Mouse (Mus musculus) heart, embryonic 14.5 days (tissue): ENCODE measurements around the gene Myh1. TPM values are rescaled to one million over a fixed set of nuclear protein-coding genes. Genes with fewer than 3 reads are reported as not detected.

Experiments
- ATAC-seq: fragments of 200-750 bp; cut with Nextera tagmentation; 2 replicates; pipeline ENCODE4 v1.8.0; 2017; ENCODE audit warnings: low read depth, moderate TSS enrichment; ENCODE audit not compliant: insufficient number of reproducible peaks, insufficient read depth, low FRiP score
- H3K27ac ChIP-seq, 2 experiments: fragments of 200-500 bp in 1 of 2; fragments of 300-500 bp in 1 of 2; sonication (generic) in 1 of 2; replicated peaks in 1 of 2; 2 replicates each; pipeline ENCODE4 v1.5.1; 2012 to 2014; ENCODE audit warnings: low read depth in 2 of 2, low read length in 2 of 2, control low read depth in 1 of 2, mild to moderate bottlenecking in 1 of 2, mixed read lengths in 1 of 2; ENCODE audit not compliant: control insufficient read depth in 1 of 2, insufficient read depth in 1 of 2
- H3K27me3 ChIP-seq: fragments of 300-500 bp; sonication (generic); 2 replicates; pipeline ENCODE4 v1.6.1; 2014; ENCODE audit warnings: mild to moderate bottlenecking, low read length, control low read depth; ENCODE audit not compliant: control insufficient read depth, insufficient read depth
- H3K36me3 ChIP-seq: fragments of 300-500 bp; sonication (generic); 2 replicates; pipeline ENCODE4 v1.6.1; 2014; ENCODE audit warnings: mild to moderate bottlenecking, control low read depth, low read length, mixed read lengths; ENCODE audit not compliant: control insufficient read depth, insufficient read depth
- H3K4me1 ChIP-seq, 2 experiments: fragments of 200-500 bp in 1 of 2; fragments of 300-500 bp in 1 of 2; sonication (generic) in 1 of 2; 2 replicates each; pipeline ENCODE4 v1.6.1; 2012 to 2014; ENCODE audit warnings: low read length in 2 of 2, control low read depth in 1 of 2, mixed read lengths in 1 of 2; ENCODE audit not compliant: control insufficient read depth in 2 of 2, insufficient read depth in 2 of 2
- H3K4me2 ChIP-seq: fragments of 300-500 bp; sonication (generic); 2 replicates; pipeline ENCODE4 v1.6.1; 2014; ENCODE audit warnings: mild to moderate bottlenecking, low read length
- H3K4me3 ChIP-seq, 2 experiments: fragments of 200-500 bp in 1 of 2; fragments of 300-500 bp in 1 of 2; sonication (generic) in 1 of 2; 2 replicates each; pipeline ENCODE4 v1.5.1; 2012 to 2014; ENCODE audit warnings: low read length in 2 of 2, mild to moderate bottlenecking in 2 of 2, control low read depth in 1 of 2, low read depth in 1 of 2, moderate library complexity in 1 of 2; ENCODE audit not compliant: control insufficient read depth in 1 of 2, insufficient read depth in 1 of 2
- H3K9ac ChIP-seq: fragments of 300-500 bp; sonication (generic); 2 replicates; pipeline ENCODE4 v1.6.1; 2014; ENCODE audit warnings: mild to moderate bottlenecking, low read length
- H3K9me3 ChIP-seq: fragments of 300-500 bp; sonication (generic); 2 replicates; pipeline ENCODE4 v1.6.1; 2016; ENCODE audit warnings: low read length, control low read depth; ENCODE audit not compliant: control insufficient read depth
- WGBS: fragments of 180-500 bp; shearing (Covaris S2); extraction: QIAGEN DNeasy Blood & Tissue Kit; methylation state at CpG from one replicate; pipeline ENCODE4 v1.1.7; 2014; 5-methylcytosine and 5-hydroxymethylcytosine counted together
- polyA plus RNA-seq: library from polyadenylated mRNA; unstranded; fragments of >200 nt; fragmentation: Nextera tagmentation; extraction: Ambion mirVana; gene quantifications from 2 replicates; pipeline ENCODE4 v1.2.1, GENCODE M21; 2014

Myh1 gene
- polyA plus RNA-seq, 1 experiment from 2014 or later: 0.28 TPM

DNA sequence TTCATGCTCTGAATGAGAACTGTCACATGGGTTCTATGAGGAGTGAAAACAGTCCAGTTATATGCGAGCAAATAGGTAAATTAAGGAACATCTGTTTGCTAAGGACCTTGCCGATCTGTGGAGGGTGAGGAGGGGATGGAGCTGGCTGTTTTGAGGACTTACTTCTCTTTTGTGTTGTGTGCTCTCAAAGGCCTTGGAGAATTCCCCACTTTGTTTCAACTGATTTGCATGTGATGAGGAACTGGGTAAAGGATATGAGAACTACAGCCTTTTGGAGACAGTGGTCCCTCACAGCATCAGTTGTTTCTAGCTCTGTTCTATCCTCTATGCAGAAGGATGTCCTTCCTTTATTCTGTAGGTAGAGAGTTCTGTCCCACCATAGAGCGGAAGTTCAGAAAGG, 39.7 kb upstream of the Myh1 start:
- Histone ChIP-seq H3K27ac (no peak overlapping the region), H3K9ac (no peak overlapping the region), H3K9me3 (no peaks in the 10 kb centered on the region), H3K36me3 (no peaks in the 10 kb centered on the region), H3K4me2 (no peak overlapping the region), H3K4me1 (no peaks in the 10 kb centered on the region), H3K4me3 (no peak overlapping the region), H3K27me3 (no peaks in the 10 kb centered on the region)
- ATAC-seq: no peak
- WGBS: 76% methylated on average over 3 of the region's 3 CpGs

DNA sequence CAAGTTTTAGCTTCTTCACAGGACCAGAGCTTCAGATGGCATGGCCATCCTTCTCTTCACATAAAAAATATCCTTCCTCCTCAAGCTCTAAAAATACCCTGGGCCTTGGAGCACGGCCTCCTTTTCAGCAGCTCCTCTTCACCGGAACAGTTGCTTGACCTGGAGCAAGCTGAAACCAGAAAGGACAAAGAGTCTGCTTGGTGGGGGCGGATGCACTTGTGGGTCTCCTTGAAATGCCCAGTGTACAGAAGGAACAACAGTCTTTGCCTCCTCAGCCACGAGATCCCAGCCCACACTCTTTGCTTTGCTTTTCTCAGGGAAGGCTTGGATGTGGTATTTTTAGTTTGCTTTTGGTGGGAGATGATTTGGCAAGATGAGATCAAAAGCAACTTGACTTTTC, 36.2 kb upstream of the Myh1 start:
- ATAC-seq: no peak
- Histone ChIP-seq H3K27me3 (no peaks in the 10 kb centered on the region), H3K4me2 (no peak overlapping the region), H3K4me3 (no peak overlapping the region), H3K4me1 (no peaks in the 10 kb centered on the region), H3K9me3 (no peaks in the 10 kb centered on the region), H3K36me3 (no peaks in the 10 kb centered on the region), H3K9ac (no peak overlapping the region), H3K27ac (no peak overlapping the region)
- 63% methylated on average over 4 of the region's 4 CpGs for WGBS

DNA sequence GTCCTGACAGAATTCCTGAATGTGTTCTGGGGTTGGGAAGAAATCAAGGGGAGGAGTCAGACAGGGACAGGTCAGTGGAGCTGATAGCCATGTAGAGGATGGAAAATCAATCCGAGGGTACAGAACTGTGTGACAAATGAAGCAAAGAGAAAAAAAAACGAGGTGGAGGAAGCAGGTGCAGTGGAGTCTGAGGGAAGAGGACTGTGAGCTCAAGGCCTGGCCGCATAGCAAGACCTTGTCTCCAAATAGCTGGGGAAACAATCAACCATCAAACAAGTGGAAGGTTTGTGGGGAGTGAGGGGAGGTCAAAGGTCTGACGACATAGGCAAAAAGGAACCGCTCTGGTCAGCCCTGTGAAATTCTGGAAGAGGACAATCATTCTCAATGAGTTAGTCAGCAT, 35.0 kb upstream of the Myh1 start:
- H3K36me3 ChIP-seq: no peaks in the 10 kb centered on the region
- no peaks in the 10 kb centered on the region for H3K27me3 ChIP-seq
- H3K4me3 ChIP-seq: no peak overlapping the region
- H3K4me2 ChIP-seq: no peak overlapping the region
- H3K9ac ChIP-seq: no peak overlapping the region
- no peak for ATAC-seq
- H3K4me1 ChIP-seq: peaks cover 0 to 2% of the 10 kb centered on the region in 2 experiments; a peak in 1 of 4 replicates
- H3K9me3 ChIP-seq: no peaks in the 10 kb centered on the region
- no peak overlapping the region for H3K27ac ChIP-seq
- 54% methylated on average over 5 of the region's 5 CpGs for WGBS

DNA sequence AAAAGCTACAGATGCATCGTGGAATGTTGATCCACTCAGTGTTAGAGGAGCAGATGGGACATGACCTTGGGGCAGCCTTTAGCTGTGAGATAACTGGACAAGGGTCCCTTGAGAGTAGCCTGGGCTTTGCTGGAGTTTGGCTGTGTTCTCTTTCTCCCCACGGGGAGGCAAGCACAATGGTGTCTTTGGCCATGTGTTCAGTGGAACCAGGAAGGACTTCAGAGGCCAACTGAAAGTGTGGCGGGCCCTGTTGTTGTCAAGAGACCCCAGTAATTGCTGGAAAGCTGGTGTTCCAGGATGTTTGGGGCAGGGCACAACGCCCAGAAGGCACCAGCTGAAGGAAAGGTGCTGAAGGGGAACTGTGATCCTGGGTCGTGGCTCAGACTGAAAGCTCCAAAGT, 30.6 kb upstream of the Myh1 start:
- no peak overlapping the region for H3K27ac ChIP-seq
- WGBS: 53% methylated on average over 5 of the region's 5 CpGs
- no peaks in the 10 kb centered on the region for H3K27me3 ChIP-seq
- H3K36me3 ChIP-seq: no peaks in the 10 kb centered on the region
- no peak overlapping the region for H3K4me3 ChIP-seq
- no peaks in the 10 kb centered on the region for H3K9me3 ChIP-seq
- H3K4me2 ChIP-seq: no peak overlapping the region
- no peak overlapping the region for H3K9ac ChIP-seq
- no peak for ATAC-seq
- H3K4me1 ChIP-seq: peaks cover 0 to 2% of the 10 kb centered on the region in 2 experiments; a peak in 1 of 4 replicates

DNA sequence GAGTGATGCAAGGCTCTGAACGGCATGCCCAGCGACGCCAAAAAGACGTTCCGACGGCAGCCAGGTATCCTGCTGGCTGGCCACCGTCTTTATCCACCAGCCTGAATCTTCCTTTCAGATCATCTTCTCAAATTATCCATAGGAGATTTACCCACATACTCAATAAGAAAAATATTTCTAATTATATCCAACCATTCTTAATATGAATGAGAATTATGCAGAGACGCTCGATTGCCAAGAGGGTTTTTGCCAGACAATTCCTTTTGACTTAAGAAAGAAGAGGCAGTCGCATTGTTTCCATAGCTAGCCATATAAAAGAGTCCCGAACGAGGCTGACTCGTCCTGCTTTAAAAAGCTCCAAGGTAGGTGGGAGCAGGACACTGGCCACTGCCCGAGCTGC, 29.1 kb upstream of the Myh1 start, which contains the start of gene Myh2:
TSS of gene Myh2 (plus strand) at position 301 of the 400 bp plus-strand sequence.
- Histone ChIP-seq H3K36me3 (no peaks in the 10 kb centered on the region), H3K9me3 (no peaks in the 10 kb centered on the region), H3K4me3 (no peak within 1 kb of the TSS), H3K27me3 (no peaks in the 10 kb centered on the region), H3K4me1 (peaks cover 0 to 2% of the 10 kb centered on the region in 2 experiments; a peak in 1 of 4 replicates), H3K9ac (no peak within 1 kb of the TSS), H3K4me2 (no peak within 1 kb of the TSS), H3K27ac (no peak within 1 kb of the TSS)
- 76% methylated on average over 14 of the region's 14 CpGs for WGBS
- ATAC-seq: no peak

DNA sequence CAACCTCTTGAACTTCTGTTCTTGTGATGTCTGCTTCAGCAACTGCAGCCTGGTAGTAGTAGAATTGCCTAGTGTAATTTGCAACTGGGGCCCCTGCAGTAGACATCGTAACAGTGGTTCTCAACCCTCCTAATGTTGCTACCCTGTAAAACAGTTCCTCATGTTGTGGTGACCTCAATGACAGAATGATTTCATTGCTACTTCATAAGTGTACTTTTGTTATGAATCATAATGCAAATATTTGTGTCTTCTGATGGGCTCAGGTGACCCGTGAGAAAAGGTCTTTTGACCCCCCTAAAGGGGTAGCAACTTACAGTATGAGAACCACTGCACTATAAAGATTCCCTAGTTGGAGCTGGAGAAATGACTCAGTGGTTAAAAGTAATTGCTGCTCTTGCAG, 27.4 kb upstream of the Myh1 start:
- H3K4me1 ChIP-seq: peaks cover 0 to 2% of the 10 kb centered on the region in 2 experiments; a peak in 1 of 4 replicates
- H3K9me3 ChIP-seq: no peaks in the 10 kb centered on the region
- H3K27ac ChIP-seq: no peak overlapping the region
- no peaks in the 10 kb centered on the region for H3K36me3 ChIP-seq
- 76% methylated on average over 2 of the region's 2 CpGs for WGBS
- H3K27me3 ChIP-seq: no peaks in the 10 kb centered on the region
- no peak overlapping the region for H3K9ac ChIP-seq
- H3K4me3 ChIP-seq: no peak overlapping the region
- no peak for ATAC-seq
- H3K4me2 ChIP-seq: no peak overlapping the region

DNA sequence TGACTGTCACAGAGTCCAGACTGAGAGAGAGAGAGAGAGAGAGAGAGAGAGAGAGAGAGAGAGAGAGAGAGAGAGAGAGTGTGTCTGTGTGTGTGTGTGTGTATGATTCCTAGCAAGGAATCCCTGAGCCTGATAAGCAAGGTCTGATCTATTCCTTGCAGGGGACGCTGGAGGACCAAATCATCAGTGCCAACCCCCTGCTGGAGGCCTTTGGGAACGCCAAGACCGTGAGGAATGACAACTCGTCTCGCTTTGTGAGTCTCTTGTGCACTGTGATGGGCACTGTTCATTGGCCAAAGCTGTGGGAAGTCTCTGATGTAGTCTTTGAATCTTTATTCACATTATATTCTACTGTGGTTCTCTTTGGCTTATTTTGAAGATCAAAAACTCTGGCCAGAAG, 23.5 kb upstream of the Myh1 start:
- no peaks in the 10 kb centered on the region for H3K4me1 ChIP-seq
- no peak overlapping the region for H3K27ac ChIP-seq
- no peak overlapping the region for H3K4me3 ChIP-seq
- 55% methylated on average over 5 of the region's 5 CpGs for WGBS
- no peaks in the 10 kb centered on the region for H3K9me3 ChIP-seq
- no peak overlapping the region for H3K4me2 ChIP-seq
- H3K36me3 ChIP-seq: no peaks in the 10 kb centered on the region
- no peak for ATAC-seq
- H3K27me3 ChIP-seq: no peaks in the 10 kb centered on the region
- H3K9ac ChIP-seq: no peak overlapping the region

DNA sequence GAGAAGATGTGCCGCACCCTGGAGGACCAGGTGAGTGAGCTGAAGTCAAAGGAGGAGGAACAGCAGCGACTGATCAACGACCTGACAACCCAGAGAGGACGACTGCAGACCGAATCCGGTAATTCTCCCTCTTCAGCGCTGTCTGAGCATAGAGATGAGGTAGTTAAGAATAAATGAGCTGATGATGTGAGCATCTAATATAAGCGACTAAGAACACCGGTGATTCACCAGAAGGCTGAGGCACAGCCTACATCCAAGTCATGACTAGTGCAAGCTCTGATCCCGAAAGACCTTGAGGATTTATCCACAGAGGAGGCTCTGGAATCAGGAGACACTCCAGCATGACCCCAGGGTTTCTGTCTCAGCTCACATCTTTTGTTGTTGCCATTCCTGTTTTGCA, 9.5 kb upstream of the Myh1 start:
- WGBS: 68% methylated on average over 10 of the region's 10 CpGs
- H3K4me3 ChIP-seq: no peak overlapping the region

More for the DNA sequence above, 9.5 kb upstream of the Myh1 start:
- no peak for ATAC-seq
- H3K9me3 ChIP-seq: no peaks in the 10 kb centered on the region
- H3K36me3 ChIP-seq: no peaks in the 10 kb centered on the region
- H3K4me1 ChIP-seq: no peaks in the 10 kb centered on the region
- H3K4me2 ChIP-seq: no peak overlapping the region
- H3K27me3 ChIP-seq: no peaks in the 10 kb centered on the region
- H3K9ac ChIP-seq: no peak overlapping the region
- H3K27ac ChIP-seq: no peak overlapping the region
